Comparison of ENCODE assay signal across 8 mouse cellular contexts in genomic region chr10:19062098-19062905, GRCm38 (mm10). TPM values are rescaled to one million over a fixed set of nuclear protein-coding genes. Genes with fewer than 3 reads are reported as not detected.
A peak's percentile ranks its signal among the peaks of the same experiment; 100 is the strongest.
DNase-seq lines count a peak whose midpoint lies in the region; ATAC-seq and TF ChIP-seq lines count a peak whose summit lies in the region.

No protein-coding gene starts in this region.

- TF ChIP-seq CTCF in hindbrain, postnatal 0 days (IDR thresholded peaks at IDR 0.05; ENCODE audit: low read depth): no peak
- no peak for TF ChIP-seq CTCF in heart, adult 2 months (IDR thresholded peaks at IDR 0.05)

- H3K36me3 ChIP-seq in hindbrain, postnatal 0 days (ENCODE audit: insufficient read depth, low read length): no peaks in the 10 kb centered on the region
- no peaks in the 10 kb centered on the region for H3K36me3 ChIP-seq in hindbrain, embryonic 16.5 days (ENCODE audit: control insufficient read depth, insufficient read depth, low read length)
- H3K36me3 ChIP-seq in heart, adult 2 months (ENCODE audit: control insufficient read depth, insufficient read depth, low read length): peaks cover 8% of the 10 kb centered on the region
- H3K36me3 ChIP-seq in forebrain, embryonic 12.5 days (replicated peaks): no peaks in the 10 kb centered on the region

- TF ChIP-seq EP300 in heart, adult 2 months (IDR thresholded peaks at IDR 0.05; ENCODE audit: insufficient read depth, low read depth, low read length): no peak

- no peak overlapping the region for H3K27ac ChIP-seq in hindbrain, postnatal 0 days
- no peak overlapping the region for H3K27ac ChIP-seq in hindbrain, embryonic 16.5 days (ENCODE audit: low read depth, low read length)
- peak overlapping the region; percentile 38; the same call in 1 of the 2 replicates for H3K27ac ChIP-seq in heart, adult 2 months
- no peak overlapping the region for H3K27ac ChIP-seq in forebrain, embryonic 12.5 days

- no peak overlapping the region for H3K4me3 ChIP-seq in hindbrain, postnatal 0 days (ENCODE audit: low read length)
- H3K4me3 ChIP-seq in hindbrain, embryonic 16.5 days (ENCODE audit: low read length): no peak overlapping the region
- H3K4me3 ChIP-seq in heart, adult 2 months: no peak overlapping the region
- H3K4me3 ChIP-seq in forebrain, embryonic 12.5 days (replicated peaks): no peak overlapping the region

- H3K4me1 ChIP-seq in hindbrain, postnatal 0 days (ENCODE audit: insufficient read depth, low read length): no peaks in the 10 kb centered on the region
- no peaks in the 10 kb centered on the region for H3K4me1 ChIP-seq in hindbrain, embryonic 16.5 days (ENCODE audit: control insufficient read depth, insufficient read depth, low read depth, low read length)
- H3K4me1 ChIP-seq in heart, adult 2 months (ENCODE audit: control insufficient read depth, insufficient read depth, low read length): peaks cover 9% of the 10 kb centered on the region
- no peaks in the 10 kb centered on the region for H3K4me1 ChIP-seq in forebrain, embryonic 12.5 days

- intact Hi-C loops in heart, adult 2 months (cut with DNase I): no loop called here
- intact Hi-C loops in left cerebral cortex, postnatal 14 days (cut with DNase I): no loop called here

- TF ChIP-seq POLR2A in heart, adult 2 months (IDR thresholded peaks at IDR 0.05; ENCODE audit: insufficient read depth, low read depth, low read length): no peak

- no peak overlapping the region for H3K9ac ChIP-seq in hindbrain, postnatal 0 days (replicated peaks; ENCODE audit: low read length)
- H3K9ac ChIP-seq in hindbrain, embryonic 16.5 days (ENCODE audit: low read depth, low read length): no peak overlapping the region
- H3K9ac ChIP-seq in heart, adult 2 months (ENCODE audit: low read depth, low read length): no peak overlapping the region
- no peak overlapping the region for H3K9ac ChIP-seq in forebrain, embryonic 12.5 days

- WGBS in hindbrain, postnatal 0 days: 61% methylated on average over 15 of the region's 15 CpGs
- 60% methylated on average over 15 of the region's 15 CpGs for WGBS in hindbrain, embryonic 16.5 days
- 28% methylated on average over 15 of the region's 15 CpGs for WGBS in heart, adult 2 months
- 82% methylated on average over 15 of the region's 15 CpGs for WGBS in forebrain, embryonic 12.5 days

- peak; percentile 1 for DNase-seq in hindbrain, postnatal 0 days (ENCODE audit: low spot score)
- peak; percentile 36 for DNase-seq in R1 (ENCODE audit: low read depth, low spot score)
- peak; percentile 34 to 56 for DNase-seq in heart, adult 2 months
- peak; percentile 8 to 49 for DNase-seq in left cerebral cortex, postnatal 14 days (ENCODE audit: low spot score in 2 of 2)
- peak; percentile 97 for DNase-seq in naive thymus-derived CD4-positive, alpha-beta T cell, adult 2 months (ENCODE audit: low read depth)
- no peak for DNase-seq in adipocyte (ENCODE audit: low spot score)

- peak; percentile 55; the same call in 1 of the 2 replicates for ATAC-seq in hindbrain, postnatal 0 days
- no peak for ATAC-seq in hindbrain, embryonic 16.5 days
- ATAC-seq in forebrain, embryonic 12.5 days (ENCODE audit: low FRiP score): no peak

- H3K27me3 ChIP-seq in hindbrain, postnatal 0 days (ENCODE audit: insufficient read depth, low read length): no peaks in the 10 kb centered on the region
- H3K27me3 ChIP-seq in hindbrain, embryonic 16.5 days (replicated peaks; ENCODE audit: control insufficient read depth, insufficient read depth, low read length): no peaks in the 10 kb centered on the region
- no peaks in the 10 kb centered on the region for H3K27me3 ChIP-seq in heart, adult 2 months (ENCODE audit: control insufficient read depth, insufficient read depth, low read length)
- no peaks in the 10 kb centered on the region for H3K27me3 ChIP-seq in forebrain, embryonic 12.5 days

- H3K4me2 ChIP-seq in hindbrain, postnatal 0 days (ENCODE audit: low read depth, low read length): no peak overlapping the region
- no peak overlapping the region for H3K4me2 ChIP-seq in hindbrain, embryonic 16.5 days (ENCODE audit: low read length)
- no peak overlapping the region for H3K4me2 ChIP-seq in forebrain, embryonic 12.5 days

- no peaks in the 10 kb centered on the region for H3K9me3 ChIP-seq in hindbrain, postnatal 0 days (ENCODE audit: low read length)
- no peaks in the 10 kb centered on the region for H3K9me3 ChIP-seq in hindbrain, embryonic 16.5 days (ENCODE audit: control insufficient read depth, low read length)
- no peaks in the 10 kb centered on the region for H3K9me3 ChIP-seq in forebrain, embryonic 12.5 days

- H3K79me2 ChIP-seq in heart, adult 2 months (replicated peaks; ENCODE audit: control insufficient read depth, insufficient read depth, low read length): no peaks in the 10 kb centered on the region

RNA-seq across cellular contexts. Expression of gene Tnfaip3, which starts 46.8 kb away (rescaled TPM):
- total RNA-seq in hindbrain, postnatal 0 days (2014; rRNA removed): 1.6 and 2.4 TPM in 2 replicates
- 1.1 TPM in 2 replicates for polyA plus RNA-seq in hindbrain, postnatal 0 days (2015; fragmentation: Nextera tagmentation; extraction: Ambion mirVana)
- polyA plus RNA-seq in hindbrain, embryonic 16.5 days (2015; fragmentation: Nextera tagmentation; extraction: Ambion mirVana): 2.9 and 3.0 TPM in 2 replicates
- total RNA-seq in heart, adult 2 months (2021): 1 to 10 TPM; 2.0 to 2.1 TPM
- polyA plus RNA-seq in heart, adult 2 months (2012; rRNA removed): 1.5 and 2.4 TPM in 2 replicates
- total RNA-seq in left cerebral cortex, postnatal 14 days (2021): 1 to 10 TPM; 3.4 to 4.1 TPM
- 0.92 and 1.5 TPM in 2 replicates for polyA plus RNA-seq in forebrain, embryonic 12.5 days (2016; fragmentation: Nextera tagmentation; extraction: Ambion mirVana)
